Comparison of ENCODE assay signal across 8 mouse cellular contexts in the genomic region with DNA sequence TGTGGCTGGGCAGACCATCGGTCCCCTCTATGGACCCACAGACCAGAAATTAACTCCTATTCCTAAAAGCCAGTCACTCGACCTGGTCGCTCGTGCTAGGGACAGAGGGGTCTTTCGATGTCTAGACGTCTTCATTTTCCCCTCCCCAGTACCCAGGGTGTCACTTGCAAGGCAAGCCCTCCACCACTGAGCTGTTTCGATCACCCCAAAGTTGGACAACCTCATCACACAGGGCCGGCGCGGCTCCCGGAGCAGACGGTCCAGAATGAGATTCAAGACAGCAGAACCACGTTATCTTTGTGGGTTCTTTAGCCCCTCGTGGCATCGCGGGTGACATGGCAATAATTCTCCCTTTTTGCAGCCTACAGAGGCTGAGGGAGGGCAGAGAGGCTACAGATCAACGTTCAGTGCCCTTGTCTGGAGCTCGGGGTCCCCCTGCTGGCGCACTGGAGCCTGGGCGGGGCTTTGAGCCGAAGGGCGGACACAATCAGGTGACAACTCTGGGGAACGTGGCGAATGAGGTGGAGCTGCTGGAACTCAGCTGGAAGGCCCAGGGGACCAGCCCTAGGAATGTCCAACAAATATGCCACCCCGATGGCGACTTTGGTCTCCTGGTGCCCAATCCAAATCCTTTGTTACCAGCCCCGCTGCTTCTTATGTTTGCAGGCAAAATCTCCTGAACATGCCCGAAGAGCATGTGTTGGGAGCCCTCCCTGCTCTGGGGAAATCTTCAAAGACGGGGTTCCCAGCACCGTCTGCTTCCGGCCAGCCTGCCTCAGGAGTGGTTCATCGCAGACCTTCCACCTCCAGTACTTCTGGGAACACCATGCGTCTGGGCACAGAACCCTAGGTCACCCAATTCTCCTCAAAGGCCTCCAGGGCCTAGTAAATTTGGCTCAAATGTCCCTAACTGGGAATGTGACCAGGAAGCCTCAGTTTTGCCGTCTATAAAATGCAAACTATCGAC. TPM values are rescaled to one million over a fixed set of nuclear protein-coding genes. Genes with fewer than 3 reads are reported as not detected.
A peak's percentile ranks its signal among the peaks of the same experiment; 100 is the strongest.
DNase-seq lines count a peak whose midpoint lies in the region; ATAC-seq lines count a peak whose summit lies in the region.

No protein-coding gene starts in this region.

- peaks cover 5% of the 10 kb centered on the region; the same call in 1 of the 2 replicates for H3K4me1 ChIP-seq in hindbrain, embryonic 12.5 days

- H3K9ac ChIP-seq in hindbrain, embryonic 12.5 days: peak overlapping the region; percentile 35; the same call in 1 of the 2 replicates

- ATAC-seq in hindbrain, embryonic 12.5 days (ENCODE audit: low FRiP score): peak; percentile 85

- H3K27ac ChIP-seq in hindbrain, embryonic 12.5 days: no peak overlapping the region

- H3K27me3 ChIP-seq in hindbrain, embryonic 12.5 days: peaks cover 12% of the 10 kb centered on the region

- DNase-seq in MN1 (ENCODE audit: low spot score): peak; percentile 85
- DNase-seq in cerebellum, adult 9-11 months: peak; percentile 93
- peak; percentile 78 to 87 for DNase-seq in frontal cortex, postnatal 10 days (ENCODE audit: low spot score in 2 of 2)
- DNase-seq in layer of hippocampus, postnatal 14 days (ENCODE audit: low spot score in 2 of 2): peak; percentile 90 to 91
- peak; percentile 98 for DNase-seq in lung, postnatal 10 days
- peak; percentile 89 for DNase-seq in ovary, postnatal 36 days (ENCODE audit: low spot score)
- peak; percentile 81 for DNase-seq in thymus, postnatal 25 days

- no peaks in the 10 kb centered on the region for H3K9me3 ChIP-seq in hindbrain, embryonic 12.5 days (replicated peaks)

- peak overlapping the region; percentile 45 for H3K4me2 ChIP-seq in hindbrain, embryonic 12.5 days (replicated peaks)

- no peaks in the 10 kb centered on the region for H3K36me3 ChIP-seq in hindbrain, embryonic 12.5 days

- 21% methylated on average over 35 of the region's 35 CpGs for WGBS in hindbrain, embryonic 12.5 days

- peak overlapping the region; percentile 4; the same call in 1 of the 2 replicates for H3K4me3 ChIP-seq in hindbrain, embryonic 12.5 days

RNA-seq across cellular contexts. Expression of a gene that starts 9.0 kb away (rescaled TPM):
- 2.3 and 2.4 TPM in 2 replicates for polyA plus RNA-seq in hindbrain, embryonic 12.5 days (2016; fragmentation: Nextera tagmentation; extraction: Ambion mirVana)
- total RNA-seq in layer of hippocampus, postnatal 14 days (2021): 100 to 1,000 TPM; 213 to 218 TPM

RNA-seq across cellular contexts. Expression of a gene that starts 45.6 kb away (rescaled TPM):
- polyA plus RNA-seq in hindbrain, embryonic 12.5 days (2016; fragmentation: Nextera tagmentation; extraction: Ambion mirVana): 7.8 and 36.7 TPM in 2 replicates
- total RNA-seq in layer of hippocampus, postnatal 14 days (2021): not detected

RNA-seq across cellular contexts. Expression of a gene that starts 51.0 kb away (rescaled TPM):
- polyA plus RNA-seq in hindbrain, embryonic 12.5 days (2016; fragmentation: Nextera tagmentation; extraction: Ambion mirVana): 2.4 and 15.9 TPM in 2 replicates
- under 1 TPM in 1 of 2 experiments, not detected in 1; 0.18 TPM for total RNA-seq in layer of hippocampus, postnatal 14 days (2021)
